ENCODE assay signal across 8 mouse cellular contexts in genomic region chr10:81342686-81343505, GRCm38 (mm10). TPM values are rescaled to one million over a fixed set of nuclear protein-coding genes. Genes with fewer than 3 reads are reported as not detected.
DNase-seq lines count a peak whose midpoint lies in the region; ATAC-seq and TF ChIP-seq lines count a peak whose summit lies in the region.

TSS of gene Gipc3 (minus strand) at chr10:81343266.

- no peak for DNase-seq in left cerebral cortex, adult 2 months (ENCODE audit: extremely low spot score in 1 of 2, low spot score in 2 of 2)
- DNase-seq in left cerebral cortex, adult 8-10 months (ENCODE audit: low spot score in 2 of 2): no peak
- no peak for DNase-seq in embryonic facial prominence, embryonic 10.5 days (ENCODE audit: low spot score)
- DNase-seq in midbrain, embryonic 11.5 days (ENCODE audit: low spot score, missing footprints): peak; percentile 92
- DNase-seq in adipocyte (ENCODE audit: low spot score): no peak
- no peak for DNase-seq in layer of hippocampus, adult 8-10 months (ENCODE audit: low spot score in 2 of 2)
- no peak for DNase-seq in Muller cell, postnatal 12 days (ENCODE audit: inconsistent ontology term)

- H3K9me3 ChIP-seq in embryonic facial prominence, embryonic 10.5 days: no peaks in the 10 kb centered on the region
- H3K9me3 ChIP-seq in hindbrain, embryonic 13.5 days: no peaks in the 10 kb centered on the region
- no peaks in the 10 kb centered on the region for H3K9me3 ChIP-seq in midbrain, embryonic 11.5 days (ENCODE audit: control insufficient read depth, low read length)

- H3K4me1 ChIP-seq in embryonic facial prominence, embryonic 10.5 days: peaks cover 36% of the 10 kb centered on the region
- H3K4me1 ChIP-seq in hindbrain, embryonic 13.5 days (replicated peaks): peaks cover 18% of the 10 kb centered on the region
- peaks cover 19% of the 10 kb centered on the region for H3K4me1 ChIP-seq in midbrain, embryonic 11.5 days (ENCODE audit: control insufficient read depth, insufficient read depth, low read length)

- ATAC-seq in hindbrain, embryonic 13.5 days (ENCODE audit: low FRiP score): no peak
- ATAC-seq in midbrain, embryonic 11.5 days (ENCODE audit: low FRiP score): no peak

- H3K4me3 ChIP-seq in left cerebral cortex, adult 2 months: peak within 1 kb of the TSS; percentile 46
- H3K4me3 ChIP-seq in embryonic facial prominence, embryonic 10.5 days: peak within 1 kb of the TSS; percentile 59
- H3K4me3 ChIP-seq in hindbrain, embryonic 13.5 days: peak within 1 kb of the TSS; percentile 46
- H3K4me3 ChIP-seq in midbrain, embryonic 11.5 days (ENCODE audit: low read depth, low read length): peak within 1 kb of the TSS; percentile 39

- intact Hi-C loops in left cerebral cortex, adult 2 months (cut with DNase I): loop anchor here (5.0 kb wide), 1 partner anchor 56 kb away; no protein-coding TSS in a partner anchor

- no peak for TF ChIP-seq CTCF in left cerebral cortex, adult 2 months (IDR thresholded peaks at IDR 0.05)

- peak within 1 kb of the TSS; percentile 66 for H3K4me2 ChIP-seq in hindbrain, embryonic 13.5 days
- H3K4me2 ChIP-seq in midbrain, embryonic 11.5 days: peak within 1 kb of the TSS; percentile 71

- H3K9ac ChIP-seq in hindbrain, embryonic 13.5 days: peak within 1 kb of the TSS; percentile 67
- peak within 1 kb of the TSS; percentile 52 for H3K9ac ChIP-seq in midbrain, embryonic 11.5 days (ENCODE audit: low read length)

- H3K27ac ChIP-seq in left cerebral cortex, adult 2 months: no peak within 1 kb of the TSS
- H3K27ac ChIP-seq in embryonic facial prominence, embryonic 10.5 days (replicated peaks): no peak within 1 kb of the TSS; the same call in 1 of the 2 replicates
- no peak within 1 kb of the TSS for H3K27ac ChIP-seq in hindbrain, embryonic 13.5 days
- H3K27ac ChIP-seq in midbrain, embryonic 11.5 days (ENCODE audit: low read depth, low read length): no peak within 1 kb of the TSS

- peaks cover 28% of the 10 kb centered on the region for H3K36me3 ChIP-seq in embryonic facial prominence, embryonic 10.5 days (replicated peaks)
- no peaks in the 10 kb centered on the region for H3K36me3 ChIP-seq in hindbrain, embryonic 13.5 days
- H3K36me3 ChIP-seq in midbrain, embryonic 11.5 days (ENCODE audit: control insufficient read depth, insufficient read depth, low read length): no peaks in the 10 kb centered on the region

- WGBS in embryonic facial prominence, embryonic 10.5 days: 7% methylated on average over 63 of the region's 67 CpGs
- 8% methylated on average over 55 of the region's 67 CpGs for WGBS in hindbrain, embryonic 13.5 days
- WGBS in midbrain, embryonic 11.5 days: 7% methylated on average over 58 of the region's 67 CpGs

- peaks cover 90% of the 10 kb centered on the region for H3K27me3 ChIP-seq in embryonic facial prominence, embryonic 10.5 days (replicated peaks; ENCODE audit: low read depth, poor library complexity, severe bottlenecking)
- H3K27me3 ChIP-seq in hindbrain, embryonic 13.5 days: peaks cover 88% of the 10 kb centered on the region
- H3K27me3 ChIP-seq in midbrain, embryonic 11.5 days (ENCODE audit: control insufficient read depth, insufficient read depth, low read length): peaks cover 45% of the 10 kb centered on the region

RNA-seq across cellular contexts. Expression of gene Gipc3, which starts in this region (rescaled TPM):
- 1 to 10 TPM; 1.7 to 2.1 TPM for total RNA-seq in left cerebral cortex, adult 2 months (2021)
- total RNA-seq in left cerebral cortex, adult 8-10 months (2022): 1 to 10 TPM; 2.0 to 2.3 (median 2.2) TPM
- polyA plus RNA-seq in embryonic facial prominence, embryonic 10.5 days (2016; fragmentation: Nextera tagmentation; extraction: Ambion mirVana): not detected in 2 replicates
- polyA plus RNA-seq in hindbrain, embryonic 13.5 days (2015; fragmentation: Nextera tagmentation; extraction: Ambion mirVana): not detected in 2 replicates
- polyA plus RNA-seq in midbrain, embryonic 11.5 days (2014; fragmentation: Nextera tagmentation; extraction: Ambion mirVana): 0.04 TPM in 1 of 2 replicates, not detected in the other
- 1 to 10 TPM; 1.3 to 2.2 (median 1.7) TPM for total RNA-seq in layer of hippocampus, adult 8-10 months (2022)

Comparison
In these comparisons a context has a peak if more than half of its experiments do, and no peak if none do; other contexts are left out.
1. Peak in DNase-seq, H3K4me3 ChIP-seq, H3K9ac ChIP-seq and H3K4me2 ChIP-seq in midbrain, embryonic 11.5 days; RNA of the gene not detected or under 1 TPM.